Mouse (Mus musculus) CH12.LX (cell line): Measurements from ENCODE around the gene Chac2. TPM values are rescaled to one million over a fixed set of nuclear protein-coding genes. Genes with fewer than 3 reads are reported as not detected.
"Not testable (repeated sequence)": the region's sequence is repeated elsewhere in the genome, so short reads cannot be mapped to it uniquely, and the experiment has no call there.

Source experiments
- DNase-seq: peaks from one replicate; pipeline ENCODE4 v3.0.0-alpha.2; 2013; ENCODE audit errors: extremely low read depth
- H3K27ac ChIP-seq: 2 replicates; pipeline ENCODE4 v1.5.1; 2012; ENCODE audit warnings: low read depth, mild to moderate bottlenecking, control low read depth, moderate library complexity; ENCODE audit not compliant: insufficient read depth
- H3K27me3 ChIP-seq: replicated peaks from 2 replicates; pipeline ENCODE3; 2012; ENCODE audit warnings: inconsistent platforms
- H3K36me3 ChIP-seq, 2 experiments: replicated peaks in 1 of 2; 2 replicates each; pipeline versions ENCODE3 to v1.6.1; 2012; ENCODE audit warnings: inconsistent platforms in 1 of 2, low read length in 1 of 2, mild to moderate bottlenecking in 1 of 2, mixed read lengths in 1 of 2, moderate library complexity in 1 of 2; ENCODE audit not compliant: control insufficient read depth in 1 of 2, insufficient read depth in 1 of 2
- H3K4me1 ChIP-seq, 2 experiments: 2 replicates each; pipeline ENCODE4 v1.6.1; 2012; ENCODE audit warnings: inconsistent platforms in 1 of 2, moderate library complexity in 1 of 2; ENCODE audit not compliant: insufficient read depth in 2 of 2, control insufficient read depth in 1 of 2
- H3K4me2 ChIP-seq: 2 replicates; pipeline ENCODE4 v1.6.1; 2012; ENCODE audit warnings: low read depth, mild to moderate bottlenecking, control low read depth; ENCODE audit not compliant: poor library complexity, insufficient read depth, severe bottlenecking
- H3K4me3 ChIP-seq, 3 experiments: fragments of 150-350 bp in 1 of 3; sonication (generic) in 1 of 3; replicated peaks in 1 of 3; 2 replicates each; pipeline versions ENCODE3 to v1.5.1; 2011 to 2012; ENCODE audit warnings: low read depth in 2 of 3, low read length in 2 of 3, mild to moderate bottlenecking in 2 of 3, moderate library complexity in 2 of 3, control low read depth in 1 of 3, improper control_type of control experiment in 1 of 3, inconsistent platforms in 1 of 3, mixed read lengths in 1 of 3; ENCODE audit not compliant: poor library complexity in 1 of 3
- H3K79me2 ChIP-seq: replicated peaks from 2 replicates; pipeline ENCODE4 v1.6.1; 2012; ENCODE audit warnings: mild to moderate bottlenecking, moderate library complexity; ENCODE audit not compliant: control insufficient read depth, poor library complexity, insufficient read depth, severe bottlenecking; ENCODE audit errors: extremely low read depth
- H3K9ac ChIP-seq: 2 replicates; pipeline ENCODE4 v1.6.1; 2012; ENCODE audit warnings: low read depth, mild to moderate bottlenecking, control low read depth, moderate library complexity; ENCODE audit not compliant: insufficient read depth
- H3K9me3 ChIP-seq: replicated peaks from 2 replicates; pipeline ENCODE3; 2012; ENCODE audit warnings: low read length, inconsistent platforms, mixed read lengths
- BHLHE40 ChIP-seq: IDR thresholded peaks from 2 replicates; pipeline ENCODE4 v1.6.1; 2011; ENCODE audit warnings: mild to moderate bottlenecking, low read depth, low read length, improper control_type of control experiment
- CHD1 ChIP-seq: IDR thresholded peaks from 2 replicates; pipeline ENCODE4 v1.6.1; 2012; ENCODE audit warnings: low read depth, low read length, improper control_type of control experiment, inconsistent platforms
- CTCF ChIP-seq, 2 experiments: IDR thresholded peaks in 1 of 2; conservative IDR thresholded peaks in 1 of 2; 2 replicates each; pipeline ENCODE4 v1.5.1; 2011 to 2012; ENCODE audit warnings: low read depth in 2 of 2, low read length in 2 of 2, improper control_type of control experiment in 1 of 2, inconsistent platforms in 1 of 2, mild to moderate bottlenecking in 1 of 2, moderate library complexity in 1 of 2
- ELF1 ChIP-seq: IDR thresholded peaks from 2 replicates; pipeline ENCODE4 v1.6.1; 2014; ENCODE audit warnings: low read depth, mild to moderate bottlenecking, inconsistent platforms, low read length, improper control_type of control experiment
- IRF4 ChIP-seq: IDR thresholded peaks from 2 replicates; pipeline ENCODE4 v1.6.1; 2014; ENCODE audit warnings: low read depth, mild to moderate bottlenecking, inconsistent platforms, low read length, improper control_type of control experiment
- MYC ChIP-seq: IDR thresholded peaks from 2 replicates; pipeline ENCODE4 v1.6.1; 2011; ENCODE audit warnings: low read depth, mild to moderate bottlenecking, improper control_type of control experiment, low read length
- PAX5 ChIP-seq: IDR thresholded peaks from 2 replicates; pipeline ENCODE4 v1.6.1; 2012; ENCODE audit warnings: low read length, inconsistent platforms, mixed read lengths
- POLR2AphosphoS2 ChIP-seq: IDR thresholded peaks from 2 replicates; pipeline ENCODE4 v1.6.1; 2011; ENCODE audit warnings: low read depth, low read length, improper control_type of control experiment
- RAD21 ChIP-seq: IDR thresholded peaks from 2 replicates; pipeline ENCODE4 v1.6.1; 2011; ENCODE audit warnings: low read depth, mild to moderate bottlenecking, low read length, improper control_type of control experiment, moderate library complexity
- RCOR1 ChIP-seq: conservative IDR thresholded peaks from 2 replicates; pipeline ENCODE4 v1.6.1; 2012; ENCODE audit warnings: low read depth, mild to moderate bottlenecking, inconsistent platforms, low read length, improper control_type of control experiment
- SIN3A ChIP-seq: IDR thresholded peaks from 2 replicates; pipeline ENCODE4 v1.6.1; 2012; ENCODE audit warnings: low read length, improper control_type of control experiment, inconsistent platforms
- TCF12 ChIP-seq: IDR thresholded peaks from 2 replicates; pipeline ENCODE4 v1.6.1; 2014; ENCODE audit warnings: low read depth, mild to moderate bottlenecking, inconsistent platforms, low read length, improper control_type of control experiment
- USF1 ChIP-seq: IDR thresholded peaks from 2 replicates; pipeline ENCODE4 v1.6.1; 2014; ENCODE audit warnings: low read depth, mild to moderate bottlenecking, inconsistent platforms, low read length, improper control_type of control experiment
- ZC3H11A ChIP-seq: IDR thresholded peaks from 2 replicates; pipeline ENCODE4 v1.6.1; 2012; ENCODE audit warnings: low read depth, mild to moderate bottlenecking, inconsistent platforms, low read length, improper control_type of control experiment
- ZKSCAN1 ChIP-seq: IDR thresholded peaks from 2 replicates; pipeline ENCODE4 v1.6.1; 2012; ENCODE audit warnings: low read depth, inconsistent platforms, low read length, improper control_type of control experiment, borderline replicate concordance
- dilution Hi-C: fragments of 300-500 bp; cut with MboI; formaldehyde crosslinking; loops from 2 replicates; pipeline ENCODE4 v1.14.3; 2020; ENCODE audit warnings: low sequenced_read_pairs; ENCODE audit not compliant: extremely low pct_unique_long_range_greater_than_20kb, extremely low pct_ligation_motif_present
- in situ Hi-C: fragments of 300-500 bp; cut with MboI; formaldehyde crosslinking; loops from 3 replicates; pipeline ENCODE4 v1.14.3; 2019; ENCODE audit warnings: low sequenced_read_pairs, low pct_ligation_motif_present, low pct_unique_long_range_greater_than_20kb, mixed read lengths
- polyA plus RNA-seq: library from polyadenylated mRNA; unstranded; fragments of >175 nt; gene quantifications from 2 replicates; pipeline ENCODE4 v1.2.1, GENCODE M21; 2012; ENCODE audit warnings: low read depth; ENCODE audit not compliant: insufficient read length
- total RNA-seq, 2 experiments: library from RNA; depleted of rRNA; stranded (reverse); fragments of 300-350 nt in 1 of 2; fragments of >200 nt in 1 of 2; gene quantifications; 2 replicates each; pipeline ENCODE4 v1.2.3; 2012 to 2014

Chac2 gene
- total and polyA plus RNA-seq, 3 experiments: 8.7 to 26.9 (median 9.2) TPM

DNA sequence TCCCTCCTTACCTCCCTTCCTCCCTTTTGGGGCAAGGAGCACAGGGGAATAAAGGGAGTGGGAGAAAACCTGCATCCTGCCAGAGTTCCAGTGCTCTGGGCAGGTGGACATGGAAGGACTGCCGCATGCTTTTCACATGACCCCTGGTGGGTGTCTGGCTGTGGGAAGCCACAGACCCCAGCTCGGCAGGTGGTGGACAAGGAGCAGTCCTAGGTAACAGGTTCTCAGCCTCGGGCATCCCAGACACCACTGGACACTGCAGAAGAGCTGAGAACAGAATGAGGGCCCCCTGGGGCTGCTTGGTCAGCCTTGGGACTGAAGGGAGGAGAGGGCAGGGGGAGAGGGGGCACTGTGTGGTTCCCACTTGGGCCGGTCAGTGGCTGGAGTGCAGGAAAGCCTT, 48.8 kb upstream of the Chac2 start:
- Histone ChIP-seq H3K9ac (no peak overlapping the region), H3K27ac (no peak overlapping the region), H3K9me3 (peaks cover under 1% of the 10 kb centered on the region), H3K4me1 (no peaks in the 10 kb centered on the region), H3K36me3 (peaks cover 4 to 17% of the 10 kb centered on the region in 2 experiments), H3K27me3 (no peaks in the 10 kb centered on the region), H3K4me3 (no peak overlapping the region), H3K4me2 (no peak overlapping the region), H3K79me2 (no peaks in the 10 kb centered on the region)
- no peak for DNase-seq
- TF ChIP-seq IRF4 (no peak), POLR2AphosphoS2 (no peak), ZKSCAN1 (no peak), BHLHE40 (no peak), CTCF (conservative IDR thresholded peaks at IDR 0.05 in 1 of 2, IDR thresholded peaks at IDR 0.05 in 1 of 2; ENCODE audit: low read depth in 2 of 2, low read length in 2 of 2) (no peak), CHD1 (no peak), RAD21 (no peak), ZC3H11A (no peak), RCOR1 (no peak), PAX5 (no peak), SIN3A (no peak), USF1 (no peak), ELF1 (no peak), TCF12 (no peak), MYC (no peak)
- dilution Hi-C loops (no loop called here), in situ Hi-C loops (no loop called here)

DNA sequence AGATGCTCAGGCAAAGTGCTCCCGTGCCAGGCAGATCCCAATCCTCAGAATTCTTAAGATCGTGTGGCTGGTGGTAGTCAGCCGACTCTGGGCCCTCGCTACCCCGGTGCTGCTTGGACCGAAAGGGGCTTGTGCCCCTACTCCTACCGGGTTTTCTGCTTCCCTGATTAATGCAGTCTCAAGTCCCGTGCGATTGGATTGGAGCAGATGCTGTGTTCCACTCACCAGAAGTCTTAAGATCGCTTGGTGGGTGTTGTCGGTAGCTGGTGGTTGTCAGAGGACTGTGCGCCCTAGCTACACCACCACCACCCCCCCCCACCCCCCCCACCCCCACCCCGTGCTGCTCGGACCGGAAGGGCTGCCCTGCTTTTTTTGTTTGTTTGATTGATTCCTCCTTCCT, 31.3 kb upstream of the Chac2 start:
- H3K4me2 ChIP-seq, H3K9me3 ChIP-seq, H3K27me3 ChIP-seq, H3K4me3 ChIP-seq, H3K79me2 ChIP-seq, H3K27ac ChIP-seq, dilution Hi-C loops, DNase-seq, H3K9ac ChIP-seq, H3K36me3 ChIP-seq, H3K4me1 ChIP-seq, in situ Hi-C loops: not testable (repeated sequence)

DNA sequence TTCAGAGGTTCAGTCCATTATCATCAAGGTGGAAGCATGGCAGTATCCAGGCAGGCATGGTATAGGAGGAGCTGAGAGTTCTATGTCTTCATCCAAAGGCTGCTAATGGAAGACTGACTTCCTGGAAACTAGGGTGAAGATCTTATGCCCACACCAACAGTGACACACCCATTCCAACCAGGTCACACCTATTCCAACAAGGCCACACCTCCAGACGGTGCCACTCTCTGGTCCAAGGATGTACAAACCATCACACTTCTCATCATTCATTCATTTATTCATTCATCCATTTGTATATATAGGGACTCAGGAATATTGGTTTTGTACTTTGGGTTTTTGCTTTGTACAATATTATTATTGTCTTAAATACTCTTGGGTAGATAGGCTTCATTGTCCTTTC, 23.5 kb upstream of the Chac2 start:
- H3K4me2 ChIP-seq, H3K9ac ChIP-seq: not testable (repeated sequence)

More for the DNA sequence above, 23.5 kb upstream of the Chac2 start:
- H3K4me1 ChIP-seq, in situ Hi-C loops, H3K79me2 ChIP-seq, H3K4me3 ChIP-seq, DNase-seq, H3K27ac ChIP-seq, dilution Hi-C loops, H3K9me3 ChIP-seq, H3K27me3 ChIP-seq: not testable (repeated sequence)
- H3K36me3 ChIP-seq: peaks cover 2 to 14% of the 10 kb centered on the region in 2 experiments
